Mouse (Mus musculus) cortical plate, adult 2 months (tissue): ENCODE results near the gene Dbh.

Source experiments
- CTCF ChIP-seq: fragments of 200-500 bp; IDR thresholded peaks from 2 replicates; pipeline ENCODE4 v1.5.1; 2011; ENCODE audit warnings: mild to moderate bottlenecking, control low read depth, low read length; ENCODE audit not compliant: insufficient read depth; ENCODE audit errors: extremely low read depth
- POLR2A ChIP-seq: fragments of 200-500 bp; IDR thresholded peaks from 2 replicates; pipeline ENCODE4 v1.6.1; 2011; ENCODE audit warnings: mild to moderate bottlenecking, low read length, control low read depth; ENCODE audit not compliant: insufficient read depth; ENCODE audit errors: extremely low read depth

GRCm38 (mm10) chr2:27209370-27209769, 44.3 kb downstream of the Dbh start:
- TF ChIP-seq CTCF = no peak
- TF ChIP-seq POLR2A = no peak
